Mouse (Mus musculus): Measurements from ENCODE around the gene Hmox1. TPM values are rescaled to one million over a fixed set of nuclear protein-coding genes. Genes with fewer than 3 reads are reported as not detected.

The Hmox1 gene
- polyA plus RNA-seq, 1 experiment from 2014 or later = 25.8 TPM

DNA sequence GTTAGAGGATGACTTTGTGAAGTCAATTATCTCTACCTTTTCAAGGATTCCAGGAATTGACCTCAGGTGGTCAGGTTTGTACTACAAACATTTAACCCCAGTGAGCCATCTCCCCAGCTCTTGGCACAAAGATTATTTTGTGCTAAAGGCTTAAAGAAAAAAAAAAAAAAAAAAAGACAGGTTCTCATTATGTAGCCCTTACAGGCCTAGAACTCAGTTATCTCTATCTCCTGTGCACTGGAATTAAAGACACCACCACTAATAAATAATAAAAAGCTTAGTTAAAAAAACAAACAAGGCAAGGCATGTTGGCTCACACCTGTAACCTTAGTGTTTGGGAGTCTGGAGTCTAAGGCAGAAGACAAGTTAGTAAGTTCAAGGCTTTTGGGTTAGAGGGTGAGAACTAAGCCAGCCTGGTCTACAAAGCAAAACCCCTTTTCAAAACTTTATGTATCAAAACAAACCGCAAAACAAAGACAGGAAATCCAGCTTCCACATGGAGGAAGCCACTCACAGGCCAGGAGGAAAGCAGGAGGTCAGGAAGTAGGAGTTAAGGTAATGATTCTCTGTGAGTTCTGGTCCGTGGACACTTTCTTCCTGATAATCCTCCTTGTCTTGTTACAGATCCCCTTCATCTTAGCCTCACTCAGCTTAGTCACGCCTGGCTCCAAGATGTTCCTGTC lies 8.9 kb upstream of the Hmox1 start:
- H3K4me2 ChIP-seq (ENCODE audit: low read depth, low read length) = peak overlapping the region; percentile 52; the same call in 1 of the 2 replicates
- 67% methylated on average over 3 of the region's 3 CpGs for WGBS
- H3K9me3 ChIP-seq (replicated peaks; ENCODE audit: control insufficient read depth, low read length) = no peaks in the 10 kb centered on the region
- H3K27me3 ChIP-seq (ENCODE audit: control insufficient read depth, insufficient read depth, low read length) = no peaks in the 10 kb centered on the region
- H3K27ac ChIP-seq (ENCODE audit: low read length) = peak overlapping the region; percentile 60
- H3K36me3 ChIP-seq (ENCODE audit: control insufficient read depth, insufficient read depth, low read length) = no peaks in the 10 kb centered on the region
- peaks cover 16% of the 10 kb centered on the region for H3K4me1 ChIP-seq (ENCODE audit: control insufficient read depth, insufficient read depth, low read length)
- no peak overlapping the region for H3K9ac ChIP-seq (ENCODE audit: low read length)
- no peak overlapping the region for H3K4me3 ChIP-seq (replicated peaks; ENCODE audit: low read length)
- no peak for ATAC-seq (ENCODE audit: insufficient read depth, low FRiP score)

DNA sequence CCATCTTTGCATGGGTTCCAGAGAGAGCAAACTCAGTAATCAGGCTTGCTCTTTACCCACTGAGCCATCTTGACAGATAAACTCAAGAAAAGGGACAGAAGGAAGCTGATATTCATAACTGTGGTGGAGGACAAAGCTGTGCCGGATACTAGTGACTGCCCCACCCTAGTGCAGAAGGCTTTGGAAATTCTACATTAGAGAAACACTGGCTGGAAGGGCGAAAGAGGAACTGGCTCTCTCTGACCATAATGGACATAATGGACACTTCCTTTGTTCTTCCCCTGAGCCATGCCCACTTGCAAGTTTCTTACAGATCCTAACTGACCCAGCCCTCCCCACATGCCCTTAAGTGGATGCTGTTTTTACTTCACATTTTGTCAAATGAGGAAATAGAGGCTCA lies 7.4 kb upstream of the Hmox1 start:
- whole genome bisulfite sequencing = 70% methylated on average over 2 of the region's 2 CpGs
- no peaks in the 10 kb centered on the region for H3K36me3 ChIP-seq (ENCODE audit: control insufficient read depth, insufficient read depth, low read length)
- no peaks in the 10 kb centered on the region for H3K9me3 ChIP-seq (replicated peaks; ENCODE audit: control insufficient read depth, low read length)
- H3K4me3 ChIP-seq (replicated peaks; ENCODE audit: low read length) = no peak overlapping the region
- H3K4me2 ChIP-seq (ENCODE audit: low read depth, low read length) = no peak overlapping the region
- no peaks in the 10 kb centered on the region for H3K27me3 ChIP-seq (ENCODE audit: control insufficient read depth, insufficient read depth, low read length)
- ATAC-seq (ENCODE audit: insufficient read depth, low FRiP score) = no peak
- peaks cover 22% of the 10 kb centered on the region for H3K4me1 ChIP-seq (ENCODE audit: control insufficient read depth, insufficient read depth, low read length)
- H3K27ac ChIP-seq (ENCODE audit: low read length) = no peak overlapping the region
- H3K9ac ChIP-seq (ENCODE audit: low read length) = no peak overlapping the region

DNA sequence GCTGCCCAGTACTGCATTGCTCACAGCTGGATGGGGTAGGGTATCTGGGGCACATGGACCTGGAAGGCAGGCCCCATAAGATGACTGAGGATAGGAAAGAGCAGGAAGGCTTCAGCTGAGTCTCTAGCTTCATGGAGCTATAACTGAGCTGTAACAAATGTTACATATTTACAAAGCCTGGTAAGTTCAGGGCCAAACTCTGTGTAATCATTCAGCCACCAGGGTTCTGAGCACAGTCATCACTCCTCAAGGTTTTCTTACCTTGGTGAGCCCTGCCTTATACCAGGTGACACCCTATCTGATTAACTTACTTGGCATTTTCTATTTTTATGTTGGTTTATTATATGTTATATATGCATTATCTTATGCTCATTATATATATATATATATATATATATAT lies 6.3 kb upstream of the Hmox1 start:
- no peaks in the 10 kb centered on the region for H3K36me3 ChIP-seq (ENCODE audit: control insufficient read depth, insufficient read depth, low read length)
- no peaks in the 10 kb centered on the region for H3K27me3 ChIP-seq (ENCODE audit: control insufficient read depth, insufficient read depth, low read length)
- no peak overlapping the region for H3K27ac ChIP-seq (ENCODE audit: low read length)
- H3K4me1 ChIP-seq (ENCODE audit: control insufficient read depth, insufficient read depth, low read length) = peaks cover 22% of the 10 kb centered on the region
- no peak for ATAC-seq (ENCODE audit: insufficient read depth, low FRiP score)
- H3K9ac ChIP-seq (ENCODE audit: low read length) = no peak overlapping the region
- H3K4me2 ChIP-seq (ENCODE audit: low read depth, low read length) = no peak overlapping the region
- H3K4me3 ChIP-seq (replicated peaks; ENCODE audit: low read length) = no peak overlapping the region
- no peaks in the 10 kb centered on the region for H3K9me3 ChIP-seq (replicated peaks; ENCODE audit: control insufficient read depth, low read length)

DNA sequence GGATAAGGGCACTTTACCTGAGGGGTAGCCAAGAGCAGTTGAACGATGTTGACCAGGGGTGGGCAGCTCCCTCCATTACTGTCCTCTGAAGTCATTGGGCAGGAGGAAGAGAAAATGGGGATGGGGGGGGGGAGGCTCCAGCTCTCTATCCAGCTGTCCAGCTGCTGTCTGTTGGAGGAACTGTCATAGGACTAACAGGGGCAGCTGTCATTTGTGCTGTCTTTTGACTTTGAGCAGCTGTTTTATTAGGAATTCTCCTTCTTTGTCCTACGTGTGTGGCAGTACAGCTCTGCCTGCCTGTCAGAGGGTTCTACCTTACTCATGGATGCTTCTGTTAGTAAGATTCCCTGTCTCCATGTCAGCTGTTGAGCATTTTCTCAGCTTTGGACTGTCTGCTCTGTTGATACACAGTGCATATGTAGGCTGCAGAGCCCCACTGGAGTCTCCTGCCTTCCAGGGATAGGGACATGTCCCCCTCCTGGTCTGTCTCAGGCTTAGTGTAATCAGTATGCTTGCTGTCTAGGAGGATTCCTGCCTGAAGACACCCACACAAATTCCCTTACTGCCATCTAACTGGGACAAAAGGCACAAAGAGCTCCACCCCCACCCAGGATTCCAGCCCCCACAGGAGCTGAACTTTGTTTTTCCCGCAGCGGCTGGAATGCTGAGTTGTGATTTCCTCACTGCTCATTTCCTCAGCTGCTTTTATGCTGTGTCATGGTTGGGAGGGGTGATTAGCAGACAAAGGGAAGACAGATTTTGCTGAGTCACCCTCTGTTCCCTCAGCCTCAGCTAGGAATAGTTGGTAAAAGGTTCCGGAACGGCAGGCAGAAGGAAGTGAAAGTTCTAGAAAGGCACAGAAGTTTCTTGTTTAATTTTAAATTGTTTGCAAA lies 4.2 kb upstream of the Hmox1 start:
- H3K9me3 ChIP-seq (replicated peaks; ENCODE audit: control insufficient read depth, low read length) = no peaks in the 10 kb centered on the region
- ATAC-seq (ENCODE audit: insufficient read depth, low FRiP score) = peak; percentile 71
- H3K9ac ChIP-seq (ENCODE audit: low read length) = peak overlapping the region; percentile 64
- H3K4me3 ChIP-seq (replicated peaks; ENCODE audit: low read length) = peak overlapping the region; percentile 16
- peaks cover 15% of the 10 kb centered on the region for H3K4me1 ChIP-seq (ENCODE audit: control insufficient read depth, insufficient read depth, low read length)
- no peaks in the 10 kb centered on the region for H3K27me3 ChIP-seq (ENCODE audit: control insufficient read depth, insufficient read depth, low read length)
- H3K4me2 ChIP-seq (ENCODE audit: low read depth, low read length) = peak overlapping the region; percentile 61
- 5% methylated on average over 6 of the region's 6 CpGs for WGBS
- H3K36me3 ChIP-seq (ENCODE audit: control insufficient read depth, insufficient read depth, low read length) = no peaks in the 10 kb centered on the region
- H3K27ac ChIP-seq (ENCODE audit: low read length) = peak overlapping the region; percentile 91

DNA sequence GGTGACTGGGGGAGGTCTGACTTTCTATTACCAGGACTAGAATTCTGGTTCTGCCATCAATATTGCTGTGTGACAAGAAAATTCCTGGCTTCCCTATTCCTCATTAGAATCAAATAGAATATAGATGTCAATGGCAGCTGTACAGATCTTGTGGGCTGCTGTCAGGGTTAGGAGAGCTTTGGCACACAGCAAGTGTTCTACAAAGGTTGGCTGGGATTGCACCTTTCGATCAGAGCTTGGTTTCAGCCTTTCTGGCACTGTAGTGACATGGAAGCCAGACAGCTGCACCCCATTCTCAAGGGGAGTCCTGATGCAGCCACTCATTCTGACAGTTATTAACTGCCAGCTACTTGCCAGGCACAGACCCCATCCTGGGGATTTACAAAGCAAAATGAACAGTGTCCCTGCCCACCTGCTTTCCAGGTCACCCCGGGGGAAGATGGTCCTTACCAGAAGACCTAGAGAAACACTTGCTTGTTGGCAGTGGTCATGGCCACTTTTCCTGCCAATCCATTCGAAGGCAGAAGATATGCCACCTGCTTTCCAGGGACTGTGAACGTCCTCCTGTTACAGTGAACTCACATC lies 2.5 kb upstream of the Hmox1 start:
- Histone ChIP-seq H3K36me3 (ENCODE audit: control insufficient read depth, insufficient read depth, low read length) (no peaks in the 10 kb centered on the region), H3K27me3 (ENCODE audit: control insufficient read depth, insufficient read depth, low read length) (no peaks in the 10 kb centered on the region), H3K4me2 (ENCODE audit: low read depth, low read length) (no peak overlapping the region), H3K4me3 (replicated peaks; ENCODE audit: low read length) (no peak overlapping the region), H3K4me1 (ENCODE audit: control insufficient read depth, insufficient read depth, low read length) (peaks cover 15% of the 10 kb centered on the region), H3K27ac (ENCODE audit: low read length) (0 out of 2 replicates have a peak overlapping the region, but pooled peaks have one; percentile 91), H3K9ac (ENCODE audit: low read length) (no peak overlapping the region), H3K9me3 (replicated peaks; ENCODE audit: control insufficient read depth, low read length) (no peaks in the 10 kb centered on the region)
- WGBS = 80% methylated on average over 4 of the region's 4 CpGs
- ATAC-seq (ENCODE audit: insufficient read depth, low FRiP score) = no peak

DNA sequence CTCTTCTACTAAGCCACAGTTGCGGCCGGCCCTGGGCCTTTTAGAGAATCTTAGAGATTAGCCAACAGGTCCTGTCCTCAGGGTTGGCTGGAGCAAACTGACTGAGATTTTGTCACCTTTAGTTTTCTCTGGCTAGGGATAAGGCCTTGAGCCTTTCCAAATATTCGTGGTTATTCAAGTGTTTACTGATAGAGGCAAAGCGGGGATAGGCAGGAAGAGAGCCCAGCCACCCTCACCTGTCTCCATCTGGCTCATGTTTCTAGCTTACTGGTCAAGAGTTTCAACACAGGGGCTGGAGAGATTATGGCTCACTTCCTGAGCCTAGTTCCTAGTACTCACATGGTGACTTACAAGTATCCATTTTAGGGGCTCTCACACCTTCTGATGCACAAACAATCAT lies 9.5 kb downstream of the Hmox1 start:
- Histone ChIP-seq H3K9me3 (replicated peaks; ENCODE audit: control insufficient read depth, low read length) (no peaks in the 10 kb centered on the region), H3K4me2 (ENCODE audit: low read depth, low read length) (no peak overlapping the region), H3K36me3 (ENCODE audit: control insufficient read depth, insufficient read depth, low read length) (no peaks in the 10 kb centered on the region), H3K27ac (ENCODE audit: low read length) (no peak overlapping the region), H3K27me3 (ENCODE audit: control insufficient read depth, insufficient read depth, low read length) (no peaks in the 10 kb centered on the region), H3K9ac (ENCODE audit: low read length) (no peak overlapping the region), H3K4me3 (replicated peaks; ENCODE audit: low read length) (no peak overlapping the region), H3K4me1 (ENCODE audit: control insufficient read depth, insufficient read depth, low read length) (no peaks in the 10 kb centered on the region)
- ATAC-seq (ENCODE audit: insufficient read depth, low FRiP score) = no peak
- 82% methylated on average over 4 of the region's 4 CpGs for WGBS

DNA sequence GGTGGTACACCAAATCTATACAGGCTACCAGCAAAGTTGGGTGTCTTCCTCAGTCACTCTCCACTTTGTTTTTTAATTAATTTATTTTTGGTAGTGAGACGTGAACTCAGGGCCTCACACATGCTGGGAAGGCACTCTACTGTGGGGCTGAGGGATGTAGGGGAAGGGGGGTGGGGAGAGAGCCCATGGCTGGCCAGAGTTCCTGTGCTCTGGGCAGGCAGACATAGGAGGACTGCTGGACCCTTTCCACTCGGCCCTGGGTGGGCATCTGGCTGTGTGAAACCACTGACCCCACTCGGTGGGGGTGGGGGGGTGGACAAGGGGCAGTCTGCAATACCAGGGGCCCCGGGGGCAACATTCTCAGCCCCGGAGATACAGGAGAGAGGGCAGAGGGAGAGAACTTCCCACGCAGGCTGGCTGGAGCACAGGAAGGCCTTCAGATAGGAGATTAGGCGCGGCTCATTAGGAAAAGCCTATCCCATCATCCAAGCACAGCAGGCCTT lies 10.0 kb downstream of the Hmox1 start:
- 60% methylated on average over 8 of the region's 8 CpGs for WGBS
- H3K4me3 ChIP-seq (replicated peaks; ENCODE audit: low read length) = no peak overlapping the region
- no peaks in the 10 kb centered on the region for H3K9me3 ChIP-seq (replicated peaks; ENCODE audit: control insufficient read depth, low read length)
- no peak for ATAC-seq (ENCODE audit: insufficient read depth, low FRiP score)
- no peak overlapping the region for H3K4me2 ChIP-seq (ENCODE audit: low read depth, low read length)
- H3K4me1 ChIP-seq (ENCODE audit: control insufficient read depth, insufficient read depth, low read length) = no peaks in the 10 kb centered on the region
- H3K36me3 ChIP-seq (ENCODE audit: control insufficient read depth, insufficient read depth, low read length) = no peaks in the 10 kb centered on the region
- H3K27me3 ChIP-seq (ENCODE audit: control insufficient read depth, insufficient read depth, low read length) = no peaks in the 10 kb centered on the region
- no peak overlapping the region for H3K27ac ChIP-seq (ENCODE audit: low read length)
- H3K9ac ChIP-seq (ENCODE audit: low read length) = no peak overlapping the region

DNA sequence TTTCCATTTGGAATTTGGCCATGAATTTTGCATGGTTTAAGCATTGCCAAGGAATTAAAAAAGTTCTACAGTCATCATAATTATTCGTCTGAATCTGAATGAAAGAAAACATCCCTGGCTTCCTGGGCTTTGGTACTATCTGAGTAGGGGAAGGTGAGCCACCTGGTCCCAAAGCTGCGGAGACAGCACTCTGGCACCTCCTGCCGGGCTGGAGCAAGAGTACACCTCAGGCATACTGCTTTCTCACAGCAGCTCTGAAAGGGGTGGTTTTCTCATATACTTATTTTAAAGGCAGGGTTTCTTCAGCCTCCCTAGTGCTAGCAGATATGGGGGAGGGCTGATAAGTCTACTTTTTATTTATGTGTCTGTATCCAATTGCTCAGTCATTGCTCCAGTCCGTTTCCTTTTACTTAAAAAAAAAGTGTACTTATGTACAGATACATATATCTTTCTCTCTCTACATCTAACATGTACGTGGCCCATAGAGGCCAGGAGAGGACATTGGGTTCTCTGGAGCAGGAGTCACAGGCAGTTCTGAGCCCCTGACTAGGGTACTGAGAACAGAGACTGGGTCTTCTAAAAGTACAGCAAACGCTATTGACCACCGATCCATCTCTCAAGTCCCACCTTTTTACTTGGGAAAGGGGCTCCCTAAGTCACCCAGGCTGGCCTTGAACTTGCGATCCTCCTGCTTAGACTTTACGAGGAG lies 15.3 kb downstream of the Hmox1 start:
- under 1% methylated on average over 9 of the region's 9 CpGs for WGBS
- H3K4me3 ChIP-seq (replicated peaks; ENCODE audit: low read length) = peak overlapping the region; percentile 91
- ATAC-seq (ENCODE audit: insufficient read depth, low FRiP score) = peak; percentile 81
- H3K27me3 ChIP-seq (ENCODE audit: control insufficient read depth, insufficient read depth, low read length) = no peaks in the 10 kb centered on the region
- H3K4me1 ChIP-seq (ENCODE audit: control insufficient read depth, insufficient read depth, low read length) = peaks cover 16% of the 10 kb centered on the region
- peak overlapping the region; percentile 86 for H3K27ac ChIP-seq (ENCODE audit: low read length)
- peak overlapping the region; percentile 94 for H3K9ac ChIP-seq (ENCODE audit: low read length)
- no peaks in the 10 kb centered on the region for H3K9me3 ChIP-seq (replicated peaks; ENCODE audit: control insufficient read depth, low read length)
- H3K36me3 ChIP-seq (ENCODE audit: control insufficient read depth, insufficient read depth, low read length) = peaks cover 11% of the 10 kb centered on the region; the same call in 1 of the 2 replicates
- peak overlapping the region; percentile 76 for H3K4me2 ChIP-seq (ENCODE audit: low read depth, low read length)

All from stomach, embryonic 16.5 days (tissue).